Mouse (Mus musculus): ENCODE measurements around the gene Zfp839. TPM values are rescaled to one million over a fixed set of nuclear protein-coding genes. Genes with fewer than 3 reads are reported as not detected.

The Zfp839 gene
- total RNA-seq, 2 experiments from 2014 or later, result 7.5 to 9.2 TPM

GRCm38 (mm10) chr12:110870107-110870506, 20.1 kb downstream of the Zfp839 start:
- intact Hi-C loops (cut with DNase I), result no loop called here
- DNase-seq, result no peak

GRCm38 (mm10) chr12:110871247-110871646, 21.2 kb downstream of the Zfp839 start:
- no peak for DNase-seq
- intact Hi-C loops (cut with DNase I), result no loop called here

- intact Hi-C loops (cut with DNase I), result no loop called here
- DNase-seq, result no peak
Observed at GRCm38 (mm10) chr12:110875351-110875750, 25.3 kb downstream of the Zfp839 start.

- intact Hi-C loops (cut with DNase I), result no loop called here
Observed at GRCm38 (mm10) chr12:110882291-110882690, 32.2 kb downstream of the Zfp839 start.

GRCm38 (mm10) chr12:110885251-110885650, 35.2 kb downstream of the Zfp839 start:
- DNase-seq, result no peak
- intact Hi-C loops (cut with DNase I), result no loop called here

More at GRCm38 (mm10) chr12:110882291-110882690, 32.2 kb downstream of the Zfp839 start:
- no peak for DNase-seq

GRCm38 (mm10) chr12:110888106-110888505, 38.1 kb downstream of the Zfp839 start:
- intact Hi-C loops (cut with DNase I), result no loop called here

GRCm38 (mm10) chr12:110888606-110889005, 38.6 kb downstream of the Zfp839 start:
- intact Hi-C loops (cut with DNase I), result no loop called here
- DNase-seq, result no peak

More at GRCm38 (mm10) chr12:110888106-110888505, 38.1 kb downstream of the Zfp839 start:
- no peak for DNase-seq

GRCm38 (mm10) chr12:110889036-110890020, 39.3 kb downstream of the Zfp839 start, which contains the start of the genes Cinp and Tecpr2:
Gene Cinp (minus strand): TSS chr12:110889145.
Gene Tecpr2 (plus strand): TSS chr12:110889264.
- DNase-seq, result peak; percentile 97
- intact Hi-C loops (cut with DNase I), result no loop called here

- intact Hi-C loops (cut with DNase I), result no loop called here
Observed at GRCm38 (mm10) chr12:110891887-110892286, 41.8 kb downstream of the Zfp839 start.

GRCm38 (mm10) chr12:110902106-110902505, 52.1 kb downstream of the Zfp839 start:
- intact Hi-C loops (cut with DNase I), result no loop called here
- DNase-seq, result no peak

More at GRCm38 (mm10) chr12:110891887-110892286, 41.8 kb downstream of the Zfp839 start:
- no peak for DNase-seq

- DNase-seq, result no peak
- intact Hi-C loops (cut with DNase I), result no loop called here
Observed at GRCm38 (mm10) chr12:110903536-110903935, 53.5 kb downstream of the Zfp839 start.

GRCm38 (mm10) chr12:110907845-110908244, 57.8 kb downstream of the Zfp839 start:
- intact Hi-C loops (cut with DNase I), result no loop called here

GRCm38 (mm10) chr12:110909962-110910361, 59.9 kb downstream of the Zfp839 start:
- no peak for DNase-seq

More at GRCm38 (mm10) chr12:110907845-110908244, 57.8 kb downstream of the Zfp839 start:
- DNase-seq, result no peak

GRCm38 (mm10) chr12:110915761-110916160, 65.7 kb downstream of the Zfp839 start:
- intact Hi-C loops (cut with DNase I), result no loop called here
- DNase-seq, result no peak

More at GRCm38 (mm10) chr12:110909962-110910361, 59.9 kb downstream of the Zfp839 start:
- intact Hi-C loops (cut with DNase I), result no loop called here

Other genes with a start within 250 kb of the Zfp839 start
- gene Dync1h1, start 248.8 kb upstream of the Zfp839 start, total RNA-seq (2021), result 100 to 1,000 TPM; 351 to 363 TPM
- gene 1700001K19Rik, start 167.6 kb upstream of the Zfp839 start, total RNA-seq (2021), result not detected
- gene Hsp90aa1, start 147.5 kb upstream of the Zfp839 start, total RNA-seq (2021), result 100 to 1,000 TPM; 862 to 917 TPM
- gene Wdr20, start 112.3 kb upstream of the Zfp839 start, total RNA-seq (2021), result 10 to 100 TPM; 37.8 to 46.8 TPM
- gene Mok, start 9.3 kb upstream of the Zfp839 start, total RNA-seq (2021), result 10 to 100 TPM; 13.2 to 16.5 TPM
- 10 to 100 TPM; 64.9 to 65.8 TPM for gene Cinp, start 38.9 kb downstream of the Zfp839 start, total RNA-seq (2021)
- 10 to 100 TPM; 29.8 to 30.7 TPM for gene Tecpr2, start 39.0 kb downstream of the Zfp839 start, total RNA-seq (2021)
- gene Ankrd9, start 128.8 kb downstream of the Zfp839 start, total RNA-seq (2021), result 1 to 10 TPM; 4.0 to 4.2 TPM
- 10 to 100 TPM; 21.9 to 24.7 TPM for gene Rcor1, start 189.1 kb downstream of the Zfp839 start, total RNA-seq (2021)

Measured in left cerebral cortex, postnatal 4 days (tissue).